In genomic region chr14:25926814-25927561, GRCm38 (mm10) we compare ENCODE assay signal across 16 mouse cellular contexts. TPM values are rescaled to one million over a fixed set of nuclear protein-coding genes. Genes with fewer than 3 reads are reported as not detected.
DNase-seq lines count a peak whose midpoint lies in the region; ATAC-seq and TF ChIP-seq lines count a peak whose summit lies in the region.
"Not testable (repeated sequence)": the region's sequence is repeated elsewhere in the genome, so short reads cannot be mapped to it uniquely, and the experiment has no call there.
"Had no signal": no experiment of that assay in that cellular context is flagged by ENCODE, and none has a peak within 500 bp of the region (broad histone marks: within the 10 kb centered on the region; RNA-seq: fewer than 3 reads in every experiment).

No protein-coding gene starts in this region.

- TF ChIP-seq EP300 in stomach, postnatal 0 days (optimal IDR thresholded peaks at IDR 0.05), result not testable (repeated sequence)

- H3K4me1 ChIP-seq in embryonic facial prominence, embryonic 13.5 days; forebrain, embryonic 16.5 days (replicated peaks; ENCODE audit: control insufficient read depth, insufficient read depth, low read length); hindbrain, embryonic 11.5 days (replicated peaks; ENCODE audit: control insufficient read depth, insufficient read depth, low read length); intestine, embryonic 16.5 days (ENCODE audit: control insufficient read depth, insufficient read depth, low read length); liver, embryonic 12.5 days; stomach, postnatal 0 days (replicated peaks; ENCODE audit: control insufficient read depth, insufficient read depth): not testable (repeated sequence)

- no CpG with 5 or more reads among the region's 44 CpGs for WGBS in embryonic facial prominence, embryonic 13.5 days
- no CpG with 5 or more reads among the region's 44 CpGs for WGBS in forebrain, embryonic 16.5 days
- no CpG with 5 or more reads among the region's 44 CpGs for WGBS in hindbrain, embryonic 11.5 days
- WGBS in intestine, embryonic 16.5 days, result no CpG with 5 or more reads among the region's 44 CpGs
- no CpG with 5 or more reads among the region's 44 CpGs for WGBS in liver, embryonic 12.5 days (ENCODE audit: insufficient replicate concordance)
- no CpG with 5 or more reads among the region's 44 CpGs for WGBS in stomach, postnatal 0 days

- not testable (repeated sequence) for H3K4me2 ChIP-seq in embryonic facial prominence, embryonic 13.5 days; forebrain, embryonic 16.5 days (ENCODE audit: low read length); hindbrain, embryonic 11.5 days (replicated peaks; ENCODE audit: low read depth, low read length); intestine, embryonic 16.5 days (ENCODE audit: low read depth, low read length); liver, embryonic 12.5 days; stomach, postnatal 0 days (replicated peaks; ENCODE audit: low read depth)

- H3K9me3 ChIP-seq in embryonic facial prominence, embryonic 13.5 days; forebrain, embryonic 16.5 days (ENCODE audit: control insufficient read depth, low read length); hindbrain, embryonic 11.5 days (ENCODE audit: control insufficient read depth, low read length); intestine, embryonic 16.5 days (ENCODE audit: control insufficient read depth, low read length); liver, embryonic 12.5 days (replicated peaks); stomach, postnatal 0 days (ENCODE audit: control insufficient read depth, low read length): not testable (repeated sequence)

- not testable (repeated sequence) for H3K4me3 ChIP-seq in embryonic facial prominence, embryonic 13.5 days; forebrain, embryonic 16.5 days (replicated peaks; ENCODE audit: low read length); hindbrain, embryonic 11.5 days (ENCODE audit: low read depth, low read length); intestine, embryonic 16.5 days (ENCODE audit: low read length); liver, embryonic 12.5 days; stomach, postnatal 0 days (ENCODE audit: low read depth, low read length)

- not testable (repeated sequence) for H3K27ac ChIP-seq in embryonic facial prominence, embryonic 13.5 days; forebrain, embryonic 16.5 days (ENCODE audit: low read length); hindbrain, embryonic 11.5 days (ENCODE audit: low read depth, low read length); intestine, embryonic 16.5 days (ENCODE audit: low read length); liver, embryonic 12.5 days; stomach, postnatal 0 days (replicated peaks)

- TF ChIP-seq CTCF in stomach, postnatal 0 days (IDR thresholded peaks at IDR 0.05; ENCODE audit: low read depth), result not testable (repeated sequence)

- DNase-seq in hindbrain, embryonic 11.5 days (ENCODE audit: low spot score); stomach, postnatal 0 days (ENCODE audit: low spot score): not testable (repeated sequence)

- peak; percentile 43; the same call in 1 of the 2 replicates for ATAC-seq in embryonic facial prominence, embryonic 13.5 days (ENCODE audit: insufficient number of reproducible peaks, insufficient read depth, low FRiP score, low TSS enrichment, low read depth)
- peak; percentile 93 for ATAC-seq in forebrain, embryonic 16.5 days
- ATAC-seq in hindbrain, embryonic 11.5 days (ENCODE audit: low FRiP score), result peak; percentile 35; the same call in 1 of the 2 replicates
- ATAC-seq in intestine, embryonic 16.5 days, result peak; percentile 97
- ATAC-seq in liver, embryonic 12.5 days, result peak; percentile 71
- peak; percentile 81 for ATAC-seq in megakaryocyte, adult 5-6 weeks (ENCODE audit: poor library complexity, severe bottlenecking)
- ATAC-seq in monocyte, adult 5-6 weeks (replicated peaks; ENCODE audit: insufficient number of reproducible peaks, low FRiP score, low TSS enrichment, poor library complexity, severe bottlenecking), result peak; percentile 34
- ATAC-seq in stomach, postnatal 0 days (ENCODE audit: low FRiP score, low TSS enrichment), result peak; percentile 91

- not testable (repeated sequence) for H3K9ac ChIP-seq in embryonic facial prominence, embryonic 13.5 days; forebrain, embryonic 16.5 days (replicated peaks; ENCODE audit: low read depth, low read length); hindbrain, embryonic 11.5 days (ENCODE audit: low read depth, low read length); intestine, embryonic 16.5 days (ENCODE audit: low read depth, low read length); liver, embryonic 12.5 days; stomach, postnatal 0 days (ENCODE audit: low read length)

- H3K27me3 ChIP-seq in embryonic facial prominence, embryonic 13.5 days; forebrain, embryonic 16.5 days (replicated peaks; ENCODE audit: control insufficient read depth, insufficient read depth, low read length); hindbrain, embryonic 11.5 days (ENCODE audit: control insufficient read depth, insufficient read depth, low read length); intestine, embryonic 16.5 days (replicated peaks; ENCODE audit: control insufficient read depth, insufficient read depth, low read length); liver, embryonic 12.5 days (replicated peaks); stomach, postnatal 0 days (ENCODE audit: control insufficient read depth, insufficient read depth, low read length): not testable (repeated sequence)

- H3K36me3 ChIP-seq in embryonic facial prominence, embryonic 13.5 days; forebrain, embryonic 16.5 days (ENCODE audit: control insufficient read depth, insufficient read depth); hindbrain, embryonic 11.5 days (ENCODE audit: control insufficient read depth, insufficient read depth, low read length); intestine, embryonic 16.5 days (ENCODE audit: control insufficient read depth, insufficient read depth, low read length); liver, embryonic 12.5 days; stomach, postnatal 0 days (ENCODE audit: control insufficient read depth, insufficient read depth, low read length): not testable (repeated sequence)

RNA-seq across cellular contexts. Expression of gene Tmem254a, which starts 0.5 kb away (rescaled TPM):
- 2.5 and 3.2 TPM in 2 replicates for polyA plus RNA-seq in embryonic facial prominence, embryonic 13.5 days (2015; fragmentation: Nextera tagmentation; extraction: Ambion mirVana)
- polyA plus RNA-seq in forebrain, embryonic 16.5 days (2015; fragmentation: Nextera tagmentation; extraction: Ambion mirVana), result 2.9 and 3.9 TPM in 2 replicates
- 3.3 and 3.6 TPM in 2 replicates for polyA plus RNA-seq in hindbrain, embryonic 11.5 days (2014; fragmentation: Nextera tagmentation; extraction: Ambion mirVana)
- 5.2 and 5.9 TPM in 2 replicates for polyA plus RNA-seq in intestine, embryonic 16.5 days (2015; fragmentation: Nextera tagmentation; extraction: Ambion mirVana)
- 0.92 and 1.4 TPM in 2 replicates for polyA plus RNA-seq in liver, embryonic 12.5 days (2016; fragmentation: Nextera tagmentation; extraction: Ambion mirVana)
- 9.6 and 15.4 TPM in 2 replicates for total RNA-seq in megakaryocyte, adult 5-6 weeks (2015)
- total RNA-seq in megakaryocyte, adult 5-6 weeks (2017), result 1.1 and 5.6 TPM in 2 replicates
- total RNA-seq in monocyte, adult 5-6 weeks (2017), result 2.8 to 14.1 TPM (median 6.1 TPM) in 3 replicates
- polyA plus RNA-seq in stomach, postnatal 0 days (2015; fragmentation: Nextera tagmentation; extraction: Ambion mirVana), result 4.2 TPM in 2 replicates

RNA-seq across cellular contexts. Expression of gene Cphx1, which starts 11.1 kb away (rescaled TPM):
- not detected in 2 replicates for polyA plus RNA-seq in embryonic facial prominence, embryonic 13.5 days (2015; fragmentation: Nextera tagmentation; extraction: Ambion mirVana)
- polyA plus RNA-seq in forebrain, embryonic 16.5 days (2015; fragmentation: Nextera tagmentation; extraction: Ambion mirVana), result not detected in 2 replicates
- polyA plus RNA-seq in hindbrain, embryonic 11.5 days (2014; fragmentation: Nextera tagmentation; extraction: Ambion mirVana), result not detected in 2 replicates
- 0.33 TPM in 1 of 2 replicates, not detected in the other for polyA plus RNA-seq in intestine, embryonic 16.5 days (2015; fragmentation: Nextera tagmentation; extraction: Ambion mirVana)
- polyA plus RNA-seq in liver, embryonic 12.5 days (2016; fragmentation: Nextera tagmentation; extraction: Ambion mirVana), result not detected in 2 replicates
- total RNA-seq in megakaryocyte, adult 5-6 weeks (2015), result not detected in 2 replicates
- total RNA-seq in megakaryocyte, adult 5-6 weeks (2017), result not detected in 2 replicates
- 0.19 TPM in 1 of 3 replicates, not detected in the others for total RNA-seq in monocyte, adult 5-6 weeks (2017)
- 0.05 and 0.10 TPM in 2 replicates for polyA plus RNA-seq in stomach, postnatal 0 days (2015; fragmentation: Nextera tagmentation; extraction: Ambion mirVana)
- total RNA-seq: adrenal gland, postnatal 4 days; gastrocnemius, postnatal 4 days; heart, postnatal 10 days; layer of hippocampus, adult 18-20 months; left cerebral cortex, adult 18-20 months had no signal
- polyA plus RNA-seq: embryonic facial prominence, embryonic 12.5 days; kidney, adult 2 months; limb, embryonic 11.5 days had no signal

RNA-seq across cellular contexts. Expression of gene Plac9a, which starts 24.1 kb away (rescaled TPM):
- 1.7 TPM in 1 of 2 replicates, not detected in the other for polyA plus RNA-seq in embryonic facial prominence, embryonic 13.5 days (2015; fragmentation: Nextera tagmentation; extraction: Ambion mirVana)
- polyA plus RNA-seq in forebrain, embryonic 16.5 days (2015; fragmentation: Nextera tagmentation; extraction: Ambion mirVana), result not detected in 2 replicates
- 0.11 TPM in 1 of 2 replicates, not detected in the other for polyA plus RNA-seq in hindbrain, embryonic 11.5 days (2014; fragmentation: Nextera tagmentation; extraction: Ambion mirVana)
- 0.86 and 1.9 TPM in 2 replicates for polyA plus RNA-seq in intestine, embryonic 16.5 days (2015; fragmentation: Nextera tagmentation; extraction: Ambion mirVana)
- 0.84 TPM in 1 of 2 replicates, not detected in the other for polyA plus RNA-seq in liver, embryonic 12.5 days (2016; fragmentation: Nextera tagmentation; extraction: Ambion mirVana)
- total RNA-seq in megakaryocyte, adult 5-6 weeks (2015), result not detected in 2 replicates
- total RNA-seq in megakaryocyte, adult 5-6 weeks (2017), result not detected in 2 replicates
- not detected in 3 replicates for total RNA-seq in monocyte, adult 5-6 weeks (2017)
- polyA plus RNA-seq in stomach, postnatal 0 days (2015; fragmentation: Nextera tagmentation; extraction: Ambion mirVana), result 1.9 and 2.8 TPM in 2 replicates
- total RNA-seq: layer of hippocampus, adult 18-20 months; left cerebral cortex, adult 18-20 months had no signal
- polyA plus RNA-seq: limb, embryonic 11.5 days had no signal

RNA-seq across cellular contexts. Expression of gene Duxbl1, which starts 51.4 kb away (rescaled TPM):
- polyA plus RNA-seq in embryonic facial prominence, embryonic 13.5 days (2015; fragmentation: Nextera tagmentation; extraction: Ambion mirVana), result 2.4 and 2.7 TPM in 2 replicates
- polyA plus RNA-seq in forebrain, embryonic 16.5 days (2015; fragmentation: Nextera tagmentation; extraction: Ambion mirVana), result 3.0 and 6.7 TPM in 2 replicates
- 6.3 and 6.9 TPM in 2 replicates for polyA plus RNA-seq in hindbrain, embryonic 11.5 days (2014; fragmentation: Nextera tagmentation; extraction: Ambion mirVana)
- polyA plus RNA-seq in intestine, embryonic 16.5 days (2015; fragmentation: Nextera tagmentation; extraction: Ambion mirVana), result 0.40 and 0.71 TPM in 2 replicates
- 0.20 TPM in 1 of 2 replicates, not detected in the other for polyA plus RNA-seq in liver, embryonic 12.5 days (2016; fragmentation: Nextera tagmentation; extraction: Ambion mirVana)
- not detected in 2 replicates for total RNA-seq in megakaryocyte, adult 5-6 weeks (2015)
- 0.04 TPM in 1 of 2 replicates, not detected in the other for total RNA-seq in megakaryocyte, adult 5-6 weeks (2017)
- total RNA-seq in monocyte, adult 5-6 weeks (2017), result not detected in 3 replicates
- polyA plus RNA-seq in stomach, postnatal 0 days (2015; fragmentation: Nextera tagmentation; extraction: Ambion mirVana), result 0.51 and 1.1 TPM in 2 replicates
- polyA plus RNA-seq: kidney, adult 2 months had no signal

Comparison
In these comparisons a context has a peak if more than half of its experiments do, and no peak if none do; other contexts are left out.
1. ATAC-seq: peak in every context shown above with its lines; median percentile 97 in intestine, embryonic 16.5 days; 93 in forebrain, embryonic 16.5 days; 91 in stomach, postnatal 0 days; 81 in megakaryocyte, adult 5-6 weeks; 71 in liver, embryonic 12.5 days; 43 in embryonic facial prominence, embryonic 13.5 days; 35 in hindbrain, embryonic 11.5 days; 34 in monocyte, adult 5-6 weeks.